In the genomic region with DNA sequence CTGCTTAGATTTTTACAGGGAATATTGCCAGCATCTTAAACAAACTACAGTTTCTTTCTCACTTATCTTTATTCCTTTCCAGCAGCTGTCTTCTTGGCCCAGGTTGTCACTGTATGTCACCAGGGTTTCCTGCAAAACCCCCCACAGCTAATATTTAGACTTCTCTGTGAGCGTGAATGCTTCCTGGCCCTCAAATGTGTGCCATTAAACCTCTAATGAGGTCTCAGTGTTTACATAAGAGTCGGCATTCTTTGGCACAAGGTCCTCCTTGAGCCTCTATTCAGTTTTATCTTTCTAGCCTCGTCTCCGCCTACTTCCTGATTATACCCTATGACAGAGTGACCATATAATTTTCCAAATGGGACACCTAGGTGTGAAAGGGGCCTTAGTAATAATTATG, we compare ENCODE assay signal across 15 mouse cellular contexts. TPM values are rescaled to one million over a fixed set of nuclear protein-coding genes. Genes with fewer than 3 reads are reported as not detected.
DNase-seq lines count a peak whose midpoint lies in the region; ATAC-seq and TF ChIP-seq lines count a peak whose summit lies in the region.
"Had no signal": no experiment of that assay in that cellular context is flagged by ENCODE, and none has a peak within 500 bp of the region (broad histone marks: within the 10 kb centered on the region; RNA-seq: fewer than 3 reads in every experiment).

No protein-coding gene starts in this region.

- DNase-seq in layer of hippocampus, adult 2 months (ENCODE audit: low spot score in 2 of 2) = no peak
- no peak for DNase-seq in layer of hippocampus, postnatal 10 days (ENCODE audit: low spot score in 2 of 2)
- no peak for DNase-seq in stomach, postnatal 0 days (ENCODE audit: low spot score)
- DNase-seq in liver, embryonic 13.5 days = no peak
- DNase-seq in adrenal gland, postnatal 36 days = no peak
- DNase-seq in adrenal gland, postnatal 10 days = no peak
- DNase-seq: cerebellum, adult 8-10 months; kidney, postnatal 10 days; right cerebral cortex, adult 18-20 months had no signal

- no peak overlapping the region for H3K9ac ChIP-seq in stomach, embryonic 15.5 days
- no peak overlapping the region for H3K9ac ChIP-seq in stomach, postnatal 0 days (ENCODE audit: low read length)
- H3K9ac ChIP-seq in liver, embryonic 13.5 days = 0 out of 2 replicates have a peak overlapping the region, but pooled peaks have one; percentile 7
- H3K9ac ChIP-seq: embryonic facial prominence, embryonic 12.5 days; limb, embryonic 12.5 days had no signal

- H3K9me3 ChIP-seq in stomach, embryonic 15.5 days = no peaks in the 10 kb centered on the region
- H3K9me3 ChIP-seq in stomach, postnatal 0 days (ENCODE audit: control insufficient read depth, low read length) = no peaks in the 10 kb centered on the region
- H3K9me3 ChIP-seq in liver, embryonic 13.5 days (replicated peaks) = no peaks in the 10 kb centered on the region
- H3K9me3 ChIP-seq: embryonic facial prominence, embryonic 12.5 days; forebrain, embryonic 10.5 days; limb, embryonic 12.5 days had no signal

- H3K36me3 ChIP-seq in stomach, embryonic 15.5 days = no peaks in the 10 kb centered on the region
- no peaks in the 10 kb centered on the region for H3K36me3 ChIP-seq in stomach, postnatal 0 days (ENCODE audit: control insufficient read depth, insufficient read depth, low read length)
- H3K36me3 ChIP-seq in liver, embryonic 13.5 days = 0 out of 2 replicates have a peak, but pooled peaks cover 5% of the 10 kb centered on the region
- H3K36me3 ChIP-seq: embryonic facial prominence, embryonic 12.5 days had no signal

- no peaks in the 10 kb centered on the region for H3K27me3 ChIP-seq in stomach, embryonic 15.5 days (replicated peaks)
- no peaks in the 10 kb centered on the region for H3K27me3 ChIP-seq in stomach, postnatal 0 days (ENCODE audit: control insufficient read depth, insufficient read depth, low read length)
- H3K27me3 ChIP-seq in liver, embryonic 13.5 days = no peaks in the 10 kb centered on the region
- H3K27me3 ChIP-seq: embryonic facial prominence, embryonic 12.5 days; limb, embryonic 12.5 days; Patski had no signal

- no peak for TF ChIP-seq EP300 in stomach, postnatal 0 days (optimal IDR thresholded peaks at IDR 0.05)

- 21% methylated on average over 4 of the region's 4 CpGs for WGBS in stomach, embryonic 15.5 days
- WGBS in stomach, postnatal 0 days = 18% methylated on average over 4 of the region's 4 CpGs
- WGBS in liver, embryonic 13.5 days (ENCODE audit: insufficient replicate concordance) = 28% methylated on average over 4 of the region's 4 CpGs

- H3K4me2 ChIP-seq in stomach, embryonic 15.5 days = no peak overlapping the region
- H3K4me2 ChIP-seq in stomach, postnatal 0 days (replicated peaks; ENCODE audit: low read depth) = no peak overlapping the region
- H3K4me2 ChIP-seq in liver, embryonic 13.5 days = peak overlapping the region; percentile 22
- H3K4me2 ChIP-seq: embryonic facial prominence, embryonic 12.5 days; limb, embryonic 12.5 days; midbrain, embryonic 11.5 days had no signal

- TF ChIP-seq CTCF in layer of hippocampus, adult 2 months (conservative IDR thresholded peaks at IDR 0.05) = no peak
- no peak for TF ChIP-seq CTCF in stomach, postnatal 0 days (IDR thresholded peaks at IDR 0.05; ENCODE audit: low read depth)

- no peak for ATAC-seq in stomach, embryonic 15.5 days (ENCODE audit: insufficient read depth, low FRiP score, low read depth)
- ATAC-seq in stomach, postnatal 0 days (ENCODE audit: low FRiP score, low TSS enrichment) = no peak
- ATAC-seq in liver, embryonic 13.5 days (ENCODE audit: low read depth) = no peak
- ATAC-seq: Patski had no signal

- peaks cover 14% of the 10 kb centered on the region for H3K4me1 ChIP-seq in stomach, embryonic 15.5 days
- peaks cover 3% of the 10 kb centered on the region; the same call in 1 of the 2 replicates for H3K4me1 ChIP-seq in stomach, postnatal 0 days (replicated peaks; ENCODE audit: control insufficient read depth, insufficient read depth)
- peaks cover 89% of the 10 kb centered on the region for H3K4me1 ChIP-seq in liver, embryonic 13.5 days (replicated peaks)

- no peak overlapping the region for H3K4me3 ChIP-seq in layer of hippocampus, adult 2 months
- no peak overlapping the region for H3K4me3 ChIP-seq in stomach, embryonic 15.5 days (replicated peaks)
- no peak overlapping the region for H3K4me3 ChIP-seq in stomach, postnatal 0 days (ENCODE audit: low read depth, low read length)
- no peak overlapping the region for H3K4me3 ChIP-seq in liver, embryonic 13.5 days (replicated peaks)
- H3K4me3 ChIP-seq: embryonic facial prominence, embryonic 12.5 days; forebrain, embryonic 10.5 days; limb, embryonic 12.5 days had no signal

- peak overlapping the region; percentile 68 for H3K27ac ChIP-seq in layer of hippocampus, adult 2 months
- H3K27ac ChIP-seq in stomach, embryonic 15.5 days = peak overlapping the region; percentile 29; the same call in 1 of the 2 replicates
- H3K27ac ChIP-seq in stomach, postnatal 0 days (replicated peaks) = no peak overlapping the region
- H3K27ac ChIP-seq in liver, embryonic 13.5 days = no peak overlapping the region; the same call in 1 of the 2 replicates
- H3K27ac ChIP-seq: embryonic facial prominence, embryonic 12.5 days; forebrain, embryonic 10.5 days had no signal

RNA-seq across cellular contexts. Expression of gene Bpgm, which starts 4.7 kb away (rescaled TPM):
- total RNA-seq in layer of hippocampus, adult 2 months (2021) = 10 to 100 TPM; 69.8 to 70.9 TPM
- 10 to 100 TPM; 75.1 to 75.4 TPM for total RNA-seq in layer of hippocampus, postnatal 10 days (2021)
- 48.0 and 54.6 TPM in 2 replicates for polyA plus RNA-seq in stomach, embryonic 15.5 days (2015; fragmentation: Nextera tagmentation; extraction: Ambion mirVana)
- 25.5 and 30.1 TPM in 2 replicates for polyA plus RNA-seq in stomach, postnatal 0 days (2015; fragmentation: Nextera tagmentation; extraction: Ambion mirVana)
- 136 and 141 TPM in 2 replicates for polyA plus RNA-seq in liver, embryonic 13.5 days (2015; fragmentation: Nextera tagmentation; extraction: Ambion mirVana)
- 10 to 100 TPM; 27.3 to 33.0 TPM for total RNA-seq in adrenal gland, postnatal 36 days (2021)
- 10 to 100 TPM; 35.9 to 49.7 TPM for total RNA-seq in adrenal gland, postnatal 10 days (2021)

Comparison
In these comparisons a context has a peak if more than half of its experiments do, and no peak if none do; other contexts are left out.
1. H3K27ac ChIP-seq: peak in layer of hippocampus, adult 2 months (single experiment) and stomach, embryonic 15.5 days (single experiment); none in stomach, postnatal 0 days (single experiment) and liver, embryonic 13.5 days (single experiment).